Mouse (Mus musculus): ENCODE results near the gene Olfr355. TPM values are rescaled to one million over a fixed set of nuclear protein-coding genes. Genes with fewer than 3 reads are reported as not detected.

Gene Olfr355
- polyA plus RNA-seq (2014; fragmentation: Nextera tagmentation; extraction: Ambion mirVana): not detected in 2 replicates

DNA sequence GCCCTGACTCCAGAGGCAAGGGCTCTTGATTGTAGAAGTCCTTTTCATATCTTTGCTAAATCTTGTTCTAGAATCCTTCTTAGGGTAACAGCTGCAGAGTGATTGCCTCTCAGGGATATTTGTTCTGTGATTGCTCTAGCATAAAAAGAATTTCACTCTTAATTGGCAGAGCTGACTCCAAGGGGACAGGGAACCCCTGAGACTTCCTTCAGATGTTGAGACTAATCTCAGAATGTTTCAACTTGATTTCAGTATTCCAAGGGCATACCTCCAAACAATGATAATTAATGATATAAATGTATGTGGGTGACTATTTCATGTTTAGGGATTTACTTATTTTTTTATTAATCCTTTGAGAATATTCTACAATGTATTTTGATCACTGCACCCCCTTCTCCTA is at the start of gene Olfr355:
Gene Olfr355, minus strand, starts transcription at position 101 of the 400 bp plus-strand sequence.
- Histone ChIP-seq H3K27ac (replicated peaks; ENCODE audit: low read depth, low read length) (no peak within 1 kb of the TSS), H3K27me3 (ENCODE audit: control insufficient read depth, insufficient read depth, low read length) (no peaks in the 10 kb centered on the region)
- ATAC-seq (replicated peaks; ENCODE audit: insufficient number of reproducible peaks, low FRiP score, low TSS enrichment, low read depth): no peak

DNA sequence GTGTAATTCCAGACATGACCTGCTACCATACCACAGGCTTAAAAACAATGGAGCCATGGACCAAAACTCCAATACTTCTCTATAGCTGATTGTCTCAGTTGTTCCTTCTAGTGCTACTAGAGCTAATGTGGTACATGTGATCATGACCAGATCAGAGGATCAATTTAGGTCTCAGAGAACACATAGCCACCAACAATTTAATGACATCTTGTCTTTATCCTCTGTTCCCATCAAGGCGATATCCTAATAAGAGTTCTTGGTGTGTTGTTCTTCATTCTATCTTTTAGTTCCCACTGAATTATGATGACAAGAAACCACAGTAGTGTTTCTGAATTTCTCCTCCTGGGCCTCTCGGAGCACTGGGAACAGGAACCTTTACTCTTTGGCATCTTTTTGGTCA is 8.1 kb upstream of the Olfr355 start, which contains the start of gene Olfr356:
Gene Olfr356, plus strand, starts transcription at position 301 of the 400 bp plus-strand sequence.
- Histone ChIP-seq H3K27me3 (ENCODE audit: control insufficient read depth, insufficient read depth, low read length) (no peaks in the 10 kb centered on the region), H3K9ac (replicated peaks; ENCODE audit: low read length) (no peak within 1 kb of the TSS), H3K9me3 (replicated peaks; ENCODE audit: control insufficient read depth, low read length) (no peaks in the 10 kb centered on the region), H3K4me1 (ENCODE audit: control insufficient read depth, insufficient read depth, low read length) (no peaks in the 10 kb centered on the region), H3K27ac (replicated peaks; ENCODE audit: low read depth, low read length) (no peak within 1 kb of the TSS), H3K4me3 (ENCODE audit: low read depth, low read length) (no peak within 1 kb of the TSS), H3K36me3 (replicated peaks; ENCODE audit: control insufficient read depth, insufficient read depth, low read depth, low read length) (no peaks in the 10 kb centered on the region), H3K4me2 (ENCODE audit: low read depth, low read length) (no peak within 1 kb of the TSS)
- no peak for DNase-seq (ENCODE audit: low spot score)
- no peak for ATAC-seq (replicated peaks; ENCODE audit: insufficient number of reproducible peaks, low FRiP score, low TSS enrichment, low read depth)
- WGBS: 84% methylated on average over 2 of the region's 2 CpGs

More for the DNA sequence above, at the start of gene Olfr355:
- H3K4me3 ChIP-seq (ENCODE audit: low read depth, low read length): no peak within 1 kb of the TSS
- H3K9me3 ChIP-seq (replicated peaks; ENCODE audit: control insufficient read depth, low read length): no peaks in the 10 kb centered on the region
- no peaks in the 10 kb centered on the region for H3K36me3 ChIP-seq (replicated peaks; ENCODE audit: control insufficient read depth, insufficient read depth, low read depth, low read length)
- no peak within 1 kb of the TSS for H3K9ac ChIP-seq (replicated peaks; ENCODE audit: low read length)
- no peak within 1 kb of the TSS for H3K4me2 ChIP-seq (ENCODE audit: low read depth, low read length)
- H3K4me1 ChIP-seq (ENCODE audit: control insufficient read depth, insufficient read depth, low read length): no peaks in the 10 kb centered on the region
- DNase-seq (ENCODE audit: low spot score): no peak

GRCm38 (mm10) chr2:36905380-36905779 is 23.3 kb downstream of the Olfr355 start, which contains the start of gene Olfr354:
Gene Olfr354 (plus strand): TSS chr2:36905680.
- Histone ChIP-seq H3K4me1 (ENCODE audit: control insufficient read depth, insufficient read depth, low read length) (no peaks in the 10 kb centered on the region), H3K27ac (replicated peaks; ENCODE audit: low read depth, low read length) (no peak within 1 kb of the TSS), H3K9ac (replicated peaks; ENCODE audit: low read length) (no peak within 1 kb of the TSS), H3K36me3 (replicated peaks; ENCODE audit: control insufficient read depth, insufficient read depth, low read depth, low read length) (no peaks in the 10 kb centered on the region), H3K4me3 (ENCODE audit: low read depth, low read length) (no peak within 1 kb of the TSS), H3K27me3 (ENCODE audit: control insufficient read depth, insufficient read depth, low read length) (no peaks in the 10 kb centered on the region), H3K9me3 (replicated peaks; ENCODE audit: control insufficient read depth, low read length) (no peaks in the 10 kb centered on the region), H3K4me2 (ENCODE audit: low read depth, low read length) (no peak within 1 kb of the TSS)
- DNase-seq (ENCODE audit: low spot score) (no peak), ATAC-seq (replicated peaks; ENCODE audit: insufficient number of reproducible peaks, low FRiP score, low TSS enrichment, low read depth) (no peak)

GRCm38 (mm10) chr2:36897114-36897513 is 31.6 kb downstream of the Olfr355 start:
- no peaks in the 10 kb centered on the region for H3K36me3 ChIP-seq (replicated peaks; ENCODE audit: control insufficient read depth, insufficient read depth, low read depth, low read length)
- H3K4me3 ChIP-seq (ENCODE audit: low read depth, low read length): no peak overlapping the region
- H3K27me3 ChIP-seq (ENCODE audit: control insufficient read depth, insufficient read depth, low read length): no peaks in the 10 kb centered on the region
- DNase-seq (ENCODE audit: low spot score): no peak
- ATAC-seq (replicated peaks; ENCODE audit: insufficient number of reproducible peaks, low FRiP score, low TSS enrichment, low read depth): no peak
- H3K4me1 ChIP-seq (ENCODE audit: control insufficient read depth, insufficient read depth, low read length): no peaks in the 10 kb centered on the region
- H3K9ac ChIP-seq (replicated peaks; ENCODE audit: low read length): no peak overlapping the region
- H3K4me2 ChIP-seq (ENCODE audit: low read depth, low read length): no peak overlapping the region
- no peaks in the 10 kb centered on the region for H3K9me3 ChIP-seq (replicated peaks; ENCODE audit: control insufficient read depth, low read length)
- no peak overlapping the region for H3K27ac ChIP-seq (replicated peaks; ENCODE audit: low read depth, low read length)

GRCm38 (mm10) chr2:36892836-36893235 is 35.9 kb downstream of the Olfr355 start, which contains the start of gene Olfr353:
Gene Olfr353 (minus strand): TSS chr2:36892936.
- no peaks in the 10 kb centered on the region for H3K36me3 ChIP-seq (replicated peaks; ENCODE audit: control insufficient read depth, insufficient read depth, low read depth, low read length)
- H3K4me3 ChIP-seq (ENCODE audit: low read depth, low read length): no peak within 1 kb of the TSS
- ATAC-seq (replicated peaks; ENCODE audit: insufficient number of reproducible peaks, low FRiP score, low TSS enrichment, low read depth) (no peak), DNase-seq (ENCODE audit: low spot score) (no peak)
- H3K4me2 ChIP-seq (ENCODE audit: low read depth, low read length): no peak within 1 kb of the TSS
- no peaks in the 10 kb centered on the region for H3K9me3 ChIP-seq (replicated peaks; ENCODE audit: control insufficient read depth, low read length)
- no peaks in the 10 kb centered on the region for H3K4me1 ChIP-seq (ENCODE audit: control insufficient read depth, insufficient read depth, low read length)
- H3K27me3 ChIP-seq (ENCODE audit: control insufficient read depth, insufficient read depth, low read length): no peaks in the 10 kb centered on the region
- H3K27ac ChIP-seq (replicated peaks; ENCODE audit: low read depth, low read length): no peak within 1 kb of the TSS
- no peak within 1 kb of the TSS for H3K9ac ChIP-seq (replicated peaks; ENCODE audit: low read length)

Other genes with a start within 250 kb of the Olfr355 start
- gene Olfr346, start 243.1 kb downstream of the Olfr355 start, polyA plus RNA-seq (2014; fragmentation: Nextera tagmentation; extraction: Ambion mirVana): not detected in 2 replicates
- gene Olfr347, start 197.0 kb downstream of the Olfr355 start, polyA plus RNA-seq (2014; fragmentation: Nextera tagmentation; extraction: Ambion mirVana): not detected in 2 replicates
- not detected in 2 replicates for gene Olfr348, start 144.6 kb downstream of the Olfr355 start, polyA plus RNA-seq (2014; fragmentation: Nextera tagmentation; extraction: Ambion mirVana)
- not detected in 2 replicates for gene Olfr50, start 138.4 kb downstream of the Olfr355 start, polyA plus RNA-seq (2014; fragmentation: Nextera tagmentation; extraction: Ambion mirVana)
- gene Olfr3, start 111.9 kb downstream of the Olfr355 start, polyA plus RNA-seq (2014; fragmentation: Nextera tagmentation; extraction: Ambion mirVana): not detected in 2 replicates
- not detected in 2 replicates for gene Olfr350, start 82.6 kb downstream of the Olfr355 start, polyA plus RNA-seq (2014; fragmentation: Nextera tagmentation; extraction: Ambion mirVana)
- not detected in 2 replicates for gene Olfr351, start 66.2 kb downstream of the Olfr355 start, polyA plus RNA-seq (2014; fragmentation: Nextera tagmentation; extraction: Ambion mirVana)
- not detected in 2 replicates for gene Olfr352, start 60.4 kb downstream of the Olfr355 start, polyA plus RNA-seq (2014; fragmentation: Nextera tagmentation; extraction: Ambion mirVana)
- not detected in 2 replicates for gene Olfr353, start 36.0 kb downstream of the Olfr355 start, polyA plus RNA-seq (2014; fragmentation: Nextera tagmentation; extraction: Ambion mirVana)
- not detected in 2 replicates for gene Olfr354, start 23.2 kb downstream of the Olfr355 start, polyA plus RNA-seq (2014; fragmentation: Nextera tagmentation; extraction: Ambion mirVana)
- gene Olfr356, start 8.2 kb upstream of the Olfr355 start, polyA plus RNA-seq (2014; fragmentation: Nextera tagmentation; extraction: Ambion mirVana): not detected in 2 replicates
- not detected in 2 replicates for gene Olfr357, start 64.9 kb upstream of the Olfr355 start, polyA plus RNA-seq (2014; fragmentation: Nextera tagmentation; extraction: Ambion mirVana)
- gene Olfr358, start 80.4 kb upstream of the Olfr355 start, polyA plus RNA-seq (2014; fragmentation: Nextera tagmentation; extraction: Ambion mirVana): not detected in 2 replicates
- gene Olfr360, start 136.8 kb upstream of the Olfr355 start, polyA plus RNA-seq (2014; fragmentation: Nextera tagmentation; extraction: Ambion mirVana): not detected in 2 replicates
- not detected in 2 replicates for gene Olfr361, start 160.4 kb upstream of the Olfr355 start, polyA plus RNA-seq (2014; fragmentation: Nextera tagmentation; extraction: Ambion mirVana)
- not detected in 2 replicates for gene Olfr362, start 189.0 kb upstream of the Olfr355 start, polyA plus RNA-seq (2014; fragmentation: Nextera tagmentation; extraction: Ambion mirVana)
- not detected in 2 replicates for gene Olfr364-ps1, start 210.4 kb upstream of the Olfr355 start, polyA plus RNA-seq (2014; fragmentation: Nextera tagmentation; extraction: Ambion mirVana)